Mouse (Mus musculus): Measurements from ENCODE around the gene Ap1m1.

GRCm38 (mm10) chr8:72295125-72295524, 55.3 kb downstream of the Ap1m1 start:
- TF ChIP-seq CTCF (IDR thresholded peaks at IDR 0.05; ENCODE audit: borderline replicate concordance, extremely low read depth, insufficient read depth, insufficient read length) (no peak), POLR2A (IDR thresholded peaks at IDR 0.05; ENCODE audit: borderline replicate concordance, extremely low read depth, insufficient read depth, insufficient read length, poor library complexity, severe bottlenecking) (no peak)

Data from brain, embryonic 14.5 days (tissue).